Mouse (Mus musculus): Measurements from ENCODE around the gene Snx29.
A peak's percentile ranks its signal among the peaks of the same experiment; 100 is the strongest.

Snx29 gene

DNA sequence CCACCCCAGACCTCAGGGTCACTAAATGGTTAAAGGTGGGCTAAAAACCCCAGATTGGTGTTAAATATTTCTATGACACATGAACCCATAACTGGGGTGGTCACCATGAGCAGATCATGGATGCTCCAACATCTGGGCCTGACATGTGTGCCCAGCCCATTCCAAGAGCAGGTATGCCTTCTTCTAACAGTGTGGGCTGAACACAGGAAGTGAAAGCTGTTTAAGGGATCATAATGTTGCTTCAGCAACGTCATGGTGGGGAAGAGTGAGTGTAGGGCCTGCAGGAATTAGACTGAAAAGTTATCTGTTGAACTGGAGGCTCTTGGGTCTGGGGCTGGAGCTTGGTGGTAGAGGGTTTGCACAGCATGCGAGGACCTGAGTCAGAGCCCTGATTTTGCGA, 405.9 kb downstream of the Snx29 start:
- DNase-seq (ENCODE audit: low read depth, low spot score): no peak

DNA sequence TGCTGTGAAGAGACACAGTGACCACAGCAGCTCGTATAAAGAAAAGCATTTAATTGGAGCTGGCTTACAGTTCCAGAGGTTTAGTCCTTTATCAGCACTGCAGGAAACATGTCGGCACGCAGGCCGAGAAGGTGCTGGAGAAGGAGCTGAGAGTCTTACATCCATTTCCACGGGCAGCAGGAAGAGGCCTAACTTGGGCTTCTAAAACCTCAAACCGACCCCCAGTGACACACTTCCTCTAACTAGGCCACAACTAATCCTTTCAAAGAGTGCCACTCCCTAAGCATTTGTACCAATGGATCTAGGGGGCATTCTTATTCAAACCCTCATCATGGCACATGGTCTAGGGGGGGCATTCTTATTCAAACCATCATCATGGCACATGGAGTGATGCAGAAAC, 406.4 kb downstream of the Snx29 start:
- DNase-seq (ENCODE audit: low read depth, low spot score): peak; percentile 22

DNA sequence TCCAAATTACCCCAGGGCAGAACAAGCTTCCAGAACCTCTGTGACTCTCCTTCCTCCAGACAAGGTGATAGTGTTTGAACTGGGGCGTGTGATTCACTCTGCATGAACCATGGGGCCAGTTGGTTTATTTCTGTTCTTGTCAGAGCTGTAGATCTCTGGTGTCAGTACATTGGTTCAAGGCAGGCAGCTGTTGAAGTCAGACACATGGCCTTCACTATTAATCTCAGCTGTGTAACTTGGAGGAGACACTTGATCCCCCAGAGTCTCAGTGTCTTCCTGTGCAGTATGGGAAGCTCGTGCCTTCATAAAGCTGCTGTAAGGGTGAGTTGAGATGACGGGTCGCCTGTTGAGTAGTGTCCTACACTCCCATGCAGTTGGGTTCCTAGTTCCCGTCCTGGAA, 407.1 kb downstream of the Snx29 start:
- DNase-seq (ENCODE audit: low read depth, low spot score): no peak

DNA sequence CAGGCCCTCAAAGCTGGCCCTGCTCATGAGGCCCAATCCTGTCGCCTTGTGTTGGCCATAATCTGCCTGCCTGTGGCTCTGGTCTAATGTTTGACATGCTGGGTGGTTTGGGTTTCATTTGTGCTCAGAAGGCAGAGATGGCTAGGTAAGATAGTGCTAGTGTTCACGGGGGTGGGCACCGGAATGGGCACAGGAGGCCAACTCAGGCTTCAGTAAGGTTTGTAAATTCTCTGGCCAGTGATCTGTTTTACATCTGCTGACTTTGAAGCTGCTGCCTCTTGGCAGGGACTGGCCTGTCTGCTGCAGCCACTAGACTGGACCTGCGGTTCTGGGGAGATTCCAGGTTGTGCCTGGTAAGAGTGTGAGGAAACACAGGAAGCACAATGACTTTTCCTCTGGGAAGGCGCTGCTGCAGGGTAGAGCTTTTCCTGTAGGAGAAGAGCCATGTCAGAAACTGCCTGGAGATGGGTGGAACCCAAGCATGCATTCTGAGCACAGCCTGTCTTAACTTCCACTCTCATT, 408.4 kb downstream of the Snx29 start:
- DNase-seq (ENCODE audit: low read depth, low spot score): no peak

DNA sequence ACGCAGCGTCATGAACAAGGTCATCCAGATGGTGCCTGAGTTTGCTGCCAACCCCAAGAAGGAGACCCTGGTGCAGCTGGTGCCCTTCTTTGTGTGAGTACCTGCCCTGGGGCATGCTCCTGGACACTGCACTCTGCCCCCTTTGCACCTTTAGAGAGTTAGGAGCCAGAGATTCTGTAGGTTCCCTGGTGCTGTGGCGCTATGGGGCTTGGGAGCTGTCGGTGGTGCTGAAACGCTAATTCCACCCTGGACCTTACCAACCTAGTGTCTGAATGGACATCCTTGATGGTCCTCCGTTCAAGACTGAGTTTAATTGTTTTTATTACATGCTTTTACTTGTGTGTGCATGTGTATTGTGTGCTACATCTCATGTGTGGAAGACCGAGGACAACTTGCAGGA, 415.6 kb downstream of the Snx29 start:
- peak; percentile 70 for DNase-seq (ENCODE audit: low read depth, low spot score)

DNA sequence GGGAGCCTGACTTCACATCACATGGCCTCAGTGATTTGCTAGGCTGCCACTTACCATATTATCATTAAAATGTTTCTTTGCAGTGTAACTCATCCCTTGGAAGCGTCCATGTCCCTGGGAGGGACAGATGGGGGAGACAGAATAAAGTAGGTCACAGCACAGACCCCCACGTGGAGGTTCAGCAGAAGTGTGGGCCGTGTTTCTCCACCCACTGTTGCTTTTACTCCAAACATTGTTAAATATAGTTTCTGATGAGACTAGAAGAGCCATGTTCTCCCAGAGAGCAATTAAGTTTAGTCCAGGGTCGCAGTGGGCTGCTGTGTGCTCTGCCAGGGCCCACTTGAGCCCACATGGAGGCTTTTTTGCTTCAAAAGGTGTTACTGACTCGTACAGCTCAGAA, 419.2 kb downstream of the Snx29 start:
- no peak for DNase-seq (ENCODE audit: low read depth, low spot score)

DNA sequence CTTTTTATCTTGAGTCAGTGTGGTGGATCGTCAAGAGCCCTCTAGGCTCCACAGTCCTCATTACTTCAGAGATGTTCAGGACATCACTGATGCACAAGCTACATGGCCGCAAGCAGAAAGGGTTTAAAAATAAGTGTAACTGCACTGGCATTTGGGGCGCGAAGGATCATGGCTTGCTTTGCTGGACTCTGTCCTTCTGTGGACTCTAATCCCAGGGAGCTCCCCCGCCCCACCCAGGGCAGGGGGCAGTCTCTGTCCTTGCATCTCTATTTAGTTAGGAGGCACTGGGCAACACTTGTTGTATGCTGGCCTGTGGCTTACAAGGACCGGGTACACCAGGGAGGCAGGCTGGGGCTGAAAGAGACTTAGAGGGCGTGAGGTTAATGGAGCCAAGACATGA, 419.6 kb downstream of the Snx29 start:
- DNase-seq (ENCODE audit: low read depth, low spot score): no peak

DNA sequence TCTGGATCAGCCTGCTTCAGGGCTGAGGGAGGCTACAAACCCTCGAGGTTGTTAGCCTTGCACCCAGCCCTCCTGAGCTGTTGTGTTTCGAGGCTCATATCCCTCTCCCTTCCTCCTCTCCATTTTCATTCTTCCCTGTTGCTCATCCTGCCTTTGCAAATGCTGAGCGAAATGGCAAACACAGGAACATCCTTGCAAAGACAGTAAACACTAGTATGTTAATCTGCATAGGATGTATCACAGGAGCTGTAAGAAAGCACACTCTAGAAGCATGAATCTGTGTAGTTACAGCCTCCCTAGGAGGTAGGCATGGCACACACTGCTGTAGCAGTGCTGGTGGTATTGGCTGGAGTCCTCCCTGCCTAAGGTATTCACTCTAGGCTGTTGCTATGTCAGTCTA, 420.3 kb downstream of the Snx29 start:
- DNase-seq (ENCODE audit: low read depth, low spot score): no peak

DNA sequence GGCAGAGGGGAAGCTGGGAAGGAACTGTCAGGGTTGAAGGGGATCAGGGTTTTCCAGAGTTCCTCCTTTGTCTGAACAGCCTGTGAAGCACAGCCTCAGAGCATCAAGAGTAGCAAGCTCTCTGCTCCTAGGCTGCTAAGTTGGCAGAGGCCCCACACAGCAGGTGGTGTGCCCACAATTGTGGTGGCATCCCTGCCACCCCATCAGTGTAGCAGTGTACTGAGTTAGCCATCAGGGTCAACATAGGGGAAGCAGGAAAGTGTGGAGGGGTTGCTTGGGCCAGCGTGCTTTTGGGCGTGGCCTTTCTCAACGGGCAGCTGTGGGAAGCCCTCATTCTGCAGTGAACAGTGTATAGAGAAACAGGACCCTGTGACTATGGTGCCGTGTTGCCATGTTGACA, 421.0 kb downstream of the Snx29 start:
- no peak for DNase-seq (ENCODE audit: low read depth, low spot score)

DNA sequence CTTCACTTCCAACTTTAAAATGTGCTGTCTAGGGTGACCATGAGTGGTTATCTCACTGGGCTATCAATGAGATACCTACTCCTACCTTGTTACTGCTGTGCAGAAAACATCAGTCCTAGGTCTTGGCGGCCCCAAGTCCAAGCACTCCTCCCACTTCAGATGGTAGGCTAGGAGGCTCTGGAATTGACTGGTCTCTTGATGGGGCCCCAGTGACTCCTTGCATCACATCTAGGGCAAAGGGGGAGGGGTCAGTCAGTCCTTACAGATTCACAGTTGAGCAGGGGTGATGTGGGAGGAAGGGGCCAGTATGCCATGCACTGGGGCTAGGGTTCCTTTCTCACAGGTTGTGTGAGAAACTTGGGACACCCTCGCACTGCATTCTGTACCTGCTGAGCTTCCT, 423.3 kb downstream of the Snx29 start:
- no peak for DNase-seq (ENCODE audit: low read depth, low spot score)

DNA sequence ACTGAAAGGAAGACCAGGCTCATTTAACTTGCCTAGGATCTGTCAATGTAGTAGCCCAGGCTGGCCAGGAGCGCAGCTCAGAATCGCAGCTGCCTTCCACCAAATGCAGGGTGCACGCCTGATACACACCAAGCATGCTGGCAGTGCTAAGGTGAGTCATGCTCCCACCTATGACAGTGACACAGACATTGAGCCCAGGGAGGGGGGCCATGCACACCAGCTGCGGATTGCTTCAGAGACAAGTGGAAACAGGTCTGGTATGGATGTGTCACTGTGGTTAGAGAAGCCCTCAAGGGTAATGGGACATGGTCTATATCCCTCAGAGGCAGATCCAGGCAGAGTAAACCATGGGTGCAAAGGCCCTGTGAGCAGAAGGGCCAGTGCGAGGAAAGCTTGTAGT, 425.2 kb downstream of the Snx29 start:
- DNase-seq (ENCODE audit: low read depth, low spot score): peak; percentile 16

DNA sequence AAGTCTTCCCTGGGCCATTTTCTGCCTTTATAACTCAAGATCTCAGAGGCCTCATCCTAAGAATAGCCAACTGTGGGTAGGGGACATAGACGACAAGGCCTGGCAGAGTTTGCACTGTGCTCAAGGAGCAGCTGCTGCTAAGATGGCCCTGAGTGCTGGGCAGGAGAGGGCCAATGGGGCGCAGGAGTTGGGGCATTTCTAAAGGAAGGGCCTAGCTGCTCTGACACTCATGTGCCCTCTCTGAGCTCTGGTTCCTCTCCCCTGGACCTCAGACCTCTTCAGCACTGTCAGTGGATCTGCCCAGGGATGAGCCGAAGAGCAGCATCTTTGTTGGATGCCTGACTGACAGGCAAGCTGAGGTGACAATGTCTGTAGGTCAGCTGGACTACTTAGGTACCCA, 426.4 kb downstream of the Snx29 start:
- no peak for DNase-seq (ENCODE audit: low read depth, low spot score)

DNA sequence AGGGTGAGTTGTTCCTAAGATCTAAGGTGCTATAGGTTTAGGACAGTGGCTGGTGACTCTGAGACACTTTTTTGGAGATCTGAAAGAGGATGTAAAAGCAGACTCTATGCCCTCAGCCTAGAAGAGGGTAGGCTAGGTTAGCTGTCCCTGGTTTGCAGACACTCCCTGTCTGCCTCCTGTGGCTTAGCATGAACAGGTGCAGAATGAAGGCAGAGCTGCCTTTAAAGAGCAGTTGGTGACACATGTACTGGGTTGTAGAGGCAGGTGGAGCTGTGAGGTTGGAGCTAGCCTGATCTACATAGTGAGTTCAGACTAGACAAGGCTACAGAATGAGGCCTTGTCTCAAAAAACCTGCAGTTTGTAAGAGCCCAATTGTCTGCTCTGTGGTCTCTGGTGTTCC, 427.9 kb downstream of the Snx29 start:
- DNase-seq (ENCODE audit: low read depth, low spot score): no peak

DNA sequence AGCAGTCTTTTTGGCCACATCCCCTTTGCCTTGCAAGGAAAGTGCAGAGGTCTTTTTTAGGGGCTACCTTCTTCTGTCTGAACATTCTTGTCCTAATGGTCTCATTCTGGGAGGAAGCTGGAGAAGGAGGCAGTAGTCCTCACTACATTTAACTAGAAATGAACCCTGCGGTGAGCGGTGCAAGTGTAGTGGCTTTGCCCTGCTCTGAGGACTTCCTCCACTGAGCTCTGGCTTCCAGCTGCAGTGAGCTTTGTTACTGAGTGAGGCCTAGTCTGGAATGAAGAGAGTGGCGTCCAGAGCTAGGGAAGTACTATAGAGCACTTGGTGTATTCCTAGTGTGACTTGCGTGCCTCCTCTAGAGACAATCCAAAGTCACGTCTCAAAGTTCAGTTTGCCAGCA, 429.8 kb downstream of the Snx29 start:
- no peak for DNase-seq (ENCODE audit: low read depth, low spot score)

DNA sequence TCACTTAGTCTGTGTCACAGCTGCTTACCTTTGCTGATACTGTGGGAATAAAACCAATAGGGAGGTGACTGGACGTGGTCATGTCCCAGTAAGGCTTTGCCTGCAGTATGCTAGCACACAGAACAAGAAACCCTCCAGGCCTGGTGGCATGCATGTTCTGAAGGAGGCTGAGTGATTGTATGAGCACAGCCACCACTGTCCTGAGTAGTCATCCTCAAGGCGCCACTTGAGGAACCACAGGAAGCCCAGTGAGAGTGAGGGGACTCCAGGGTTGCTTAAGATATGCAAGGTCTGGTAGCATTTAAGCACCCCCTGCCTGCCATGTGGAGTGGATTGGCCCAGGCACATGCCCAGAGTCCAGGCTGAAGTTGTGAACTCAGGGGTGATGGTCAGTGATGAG, 430.8 kb downstream of the Snx29 start:
- DNase-seq (ENCODE audit: low read depth, low spot score): no peak

DNA sequence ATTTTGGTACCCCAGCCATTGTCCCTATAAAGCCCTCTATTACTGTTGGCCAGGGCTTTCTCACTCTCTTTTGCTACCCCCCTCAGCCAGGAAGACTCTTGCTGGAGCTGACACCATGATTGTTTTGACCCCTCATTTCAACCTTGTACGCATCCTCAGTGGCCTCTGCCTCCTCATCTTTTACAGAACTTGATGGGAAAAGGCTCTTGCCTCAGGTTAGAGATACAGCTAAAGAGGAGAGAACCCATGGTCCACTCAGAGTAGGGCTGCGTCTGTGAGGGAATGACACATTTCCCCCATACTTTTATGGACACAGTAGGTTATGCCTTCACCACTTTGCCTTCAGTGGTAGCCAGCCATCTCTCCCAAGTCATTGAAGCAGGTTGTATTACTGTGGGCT, 431.4 kb downstream of the Snx29 start:
- no peak for DNase-seq (ENCODE audit: low read depth, low spot score)

DNA sequence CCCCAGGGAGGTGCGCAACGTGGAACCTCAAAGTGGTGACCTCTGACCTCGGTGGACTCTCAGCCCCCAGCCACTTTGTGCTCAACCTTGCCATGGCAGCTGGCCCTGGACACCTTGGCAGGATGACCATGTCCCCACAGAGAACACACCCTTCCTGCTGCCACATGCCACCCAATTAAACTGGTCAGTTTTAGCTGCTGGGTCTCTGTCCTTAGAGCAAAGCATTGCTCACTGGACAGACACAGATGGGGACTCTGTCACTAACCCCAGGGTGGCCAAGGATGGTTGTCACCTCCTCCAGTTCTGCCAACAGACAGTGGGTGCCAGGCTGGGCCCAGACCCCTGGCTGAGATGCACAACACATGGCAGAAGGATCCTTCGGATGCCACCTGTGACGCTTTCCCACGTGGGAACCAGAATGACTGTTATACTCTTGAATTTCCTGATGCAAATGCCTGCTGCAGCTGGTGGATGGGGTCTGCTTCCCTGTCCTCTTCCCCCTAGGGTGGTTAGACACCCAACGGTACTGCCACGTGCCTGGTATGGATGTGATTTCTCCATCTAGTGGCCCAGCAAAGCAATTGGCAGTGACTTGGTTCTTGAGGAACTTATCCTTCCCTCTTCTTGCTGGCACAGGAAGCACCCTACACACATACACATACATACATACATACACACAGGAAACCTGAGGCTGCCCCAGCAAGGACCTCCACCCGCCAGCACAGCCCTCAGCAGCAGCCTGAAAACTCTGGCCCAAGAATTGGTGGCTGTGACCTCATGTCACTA, 432.8 kb downstream of the Snx29 start:
- DNase-seq (ENCODE audit: low read depth, low spot score): no peak

DNA sequence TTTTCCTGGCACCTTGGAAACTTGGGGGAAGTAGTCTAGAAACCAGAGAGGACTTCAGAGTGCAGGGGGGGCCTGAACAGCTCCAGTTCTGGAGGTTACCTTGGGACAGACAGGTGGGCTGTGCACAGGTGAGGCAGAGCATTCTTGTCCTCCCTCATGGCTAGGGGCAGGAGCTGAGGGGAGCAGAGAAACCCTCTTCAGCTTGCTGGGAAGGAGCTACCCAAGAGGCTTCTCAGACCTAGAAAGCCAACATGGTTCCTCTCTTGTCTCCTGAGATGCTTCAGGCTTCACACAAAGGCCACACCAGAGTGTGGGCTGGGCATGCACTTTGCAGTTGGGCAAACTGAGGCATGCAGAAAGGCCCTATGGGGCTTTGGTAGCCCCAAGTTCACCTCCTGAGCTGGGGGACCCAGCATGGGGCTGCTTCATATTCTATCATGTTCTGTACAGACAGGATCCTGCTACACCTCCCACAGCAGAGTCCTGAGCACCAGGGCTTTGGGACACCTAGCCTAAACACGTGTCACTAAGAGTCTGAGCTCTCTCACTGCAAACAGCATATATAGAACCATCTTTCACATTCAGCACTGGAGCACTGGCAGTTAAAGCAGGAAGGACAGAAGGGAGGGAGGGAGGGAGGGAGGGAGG, 434.0 kb downstream of the Snx29 start:
- DNase-seq (ENCODE audit: low read depth, low spot score): no peak

DNA sequence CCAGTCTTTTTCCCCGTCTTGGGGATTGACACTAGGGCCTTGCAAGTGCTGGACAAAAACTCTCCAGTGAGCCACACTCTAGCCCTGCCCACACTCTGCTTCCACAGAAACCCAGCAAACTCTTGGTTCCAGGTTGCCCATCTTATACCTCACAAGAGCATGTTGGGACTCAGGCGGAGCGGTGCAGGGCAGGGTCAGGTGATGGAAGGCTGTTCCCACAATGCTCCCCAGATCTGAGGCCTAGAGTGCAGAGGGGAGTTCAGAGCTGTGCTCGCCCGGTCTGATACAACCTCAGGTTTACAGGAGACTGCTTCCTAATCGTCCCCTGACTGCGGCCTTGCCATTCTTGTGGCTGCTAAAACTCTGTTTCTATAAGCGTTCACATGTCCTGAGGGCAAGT, 434.8 kb downstream of the Snx29 start:
- DNase-seq (ENCODE audit: low read depth, low spot score): no peak

DNA sequence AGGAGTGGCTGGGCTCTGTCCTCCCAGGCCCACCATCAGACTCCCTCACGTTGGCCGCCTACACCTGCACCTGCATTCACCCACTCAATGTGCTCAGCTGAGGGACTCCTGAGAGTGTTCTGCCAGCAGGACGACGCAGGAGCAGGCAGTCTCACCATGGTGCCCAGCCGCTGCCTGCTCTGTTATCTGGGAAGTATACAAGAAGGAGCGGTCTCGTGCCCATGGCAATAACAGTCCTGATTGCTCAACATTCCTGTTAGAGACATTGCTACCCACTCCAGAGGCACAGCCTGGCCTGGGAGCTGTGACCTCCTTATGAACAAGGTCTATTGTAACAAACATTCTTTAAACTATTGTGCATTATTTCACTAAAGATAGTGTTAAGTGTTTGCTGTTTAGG, 435.2 kb downstream of the Snx29 start:
- no peak for DNase-seq (ENCODE audit: low read depth, low spot score)

DNA sequence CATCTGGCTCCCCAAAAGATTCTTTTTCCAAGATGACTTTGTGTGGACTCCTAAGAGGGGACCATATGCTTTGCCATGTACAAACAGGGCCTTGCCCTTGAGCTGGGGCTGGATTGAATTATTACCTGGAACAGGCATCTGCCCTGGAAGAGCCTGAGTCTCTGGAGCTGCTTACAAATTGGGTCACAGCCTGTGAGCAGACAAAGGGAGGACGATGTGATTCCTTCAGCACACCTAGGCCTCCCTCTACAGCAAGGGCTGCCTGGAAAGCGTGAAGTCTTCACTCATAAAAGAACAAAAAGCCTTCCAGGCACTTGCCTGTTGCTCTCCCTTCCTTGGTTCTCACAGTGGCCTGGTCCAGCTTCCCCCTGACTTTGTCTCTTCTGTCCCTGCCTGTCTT, 449.6 kb downstream of the Snx29 start:
- DNase-seq (ENCODE audit: low read depth, low spot score): no peak

DNA sequence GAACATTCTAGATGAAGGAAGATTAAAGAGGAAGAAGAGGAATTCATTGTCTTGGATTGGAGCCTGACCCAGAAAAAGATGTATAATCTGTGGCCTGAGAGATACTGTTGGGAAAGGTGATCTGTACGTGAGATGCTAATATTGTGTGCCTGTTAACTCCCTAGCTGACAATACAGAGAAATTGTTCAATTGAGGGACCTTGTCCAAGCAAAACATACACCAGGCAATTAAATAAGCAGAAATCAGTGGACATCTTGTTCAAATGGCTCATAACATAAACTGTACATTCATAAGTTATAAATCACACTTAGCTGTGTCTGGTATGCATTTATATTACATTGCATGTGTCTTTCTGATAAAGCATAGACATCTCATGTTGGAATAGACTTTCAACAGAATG, 451.6 kb downstream of the Snx29 start:
- DNase-seq (ENCODE audit: low read depth, low spot score): no peak

DNA sequence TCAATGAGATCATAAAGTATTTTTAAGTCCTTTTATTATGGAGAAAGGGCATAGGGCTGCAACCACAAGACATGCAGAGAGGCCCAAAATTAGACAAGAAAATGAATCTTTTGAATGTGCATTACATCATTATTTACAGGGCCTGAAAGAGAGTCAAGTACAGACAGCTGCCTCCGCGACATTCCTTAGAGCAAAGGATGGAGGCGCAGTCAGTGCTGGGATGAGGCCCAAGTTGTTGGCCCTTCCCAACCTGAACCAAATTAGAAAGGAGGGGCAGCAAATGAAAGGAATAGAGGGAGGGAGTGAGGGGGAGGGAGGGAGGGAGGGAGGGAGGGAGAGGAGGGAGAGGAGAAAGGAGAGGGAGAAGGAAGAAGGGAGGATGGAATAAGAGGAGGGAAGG, 453.8 kb downstream of the Snx29 start:
- DNase-seq (ENCODE audit: low read depth, low spot score): no peak
